Mouse (Mus musculus) embryonic fibroblast, embryonic 13.5 days (primary cell): ENCODE data around the gene Slc6a17. TPM values are rescaled to one million over a fixed set of nuclear protein-coding genes. Genes with fewer than 3 reads are reported as not detected.

Experiments
- H3K27ac ChIP-seq: 2 replicates; pipeline ENCODE4 v1.5.1; 2012; ENCODE audit warnings: low read length, control low read depth, inconsistent platforms; ENCODE audit not compliant: insufficient read depth
- H3K4me1 ChIP-seq: 2 replicates; pipeline ENCODE4 v1.6.1; 2011; ENCODE audit warnings: low read length; ENCODE audit not compliant: control insufficient read depth, insufficient read depth
- H3K4me3 ChIP-seq: 2 replicates; pipeline ENCODE4 v1.5.1; 2011; ENCODE audit warnings: mild to moderate bottlenecking, control low read depth, low read length; ENCODE audit not compliant: insufficient read depth
- CTCF ChIP-seq: IDR thresholded peaks from 2 replicates; pipeline ENCODE4 v1.5.1; 2011; ENCODE audit warnings: mild to moderate bottlenecking, control low read depth, low read length, moderate library complexity, borderline replicate concordance; ENCODE audit not compliant: insufficient read depth
- POLR2A ChIP-seq: IDR thresholded peaks from 2 replicates; pipeline ENCODE4 v1.6.1; 2011; ENCODE audit warnings: low read depth, mild to moderate bottlenecking, control low read depth, low read length, moderate library complexity
- polyA plus RNA-seq: library from polyadenylated mRNA; stranded (reverse); fragments of >200 nt; gene quantifications from 2 replicates; pipeline ENCODE4 v1.2.4, GENCODE M21; 2011; ENCODE audit warnings: low read depth; ENCODE audit not compliant: missing spikeins, insufficient read length

The Slc6a17 gene
- polyA plus RNA-seq = 10.4 and 10.9 TPM in 2 replicates

- TF ChIP-seq CTCF (no peak), POLR2A (0 out of 2 replicates have a peak, but pooled peaks have one; percentile 43)
- Histone ChIP-seq H3K4me1 (no peaks in the 10 kb centered on the region), H3K4me3 (peak within 1 kb of the TSS; percentile 43), H3K27ac (no peak within 1 kb of the TSS)
Observed at GRCm38 (mm10) chr3:107517631-107518108, at the start of gene Slc6a17. Gene Slc6a17, minus strand, starts transcription at chr3:107518018.

DNA sequence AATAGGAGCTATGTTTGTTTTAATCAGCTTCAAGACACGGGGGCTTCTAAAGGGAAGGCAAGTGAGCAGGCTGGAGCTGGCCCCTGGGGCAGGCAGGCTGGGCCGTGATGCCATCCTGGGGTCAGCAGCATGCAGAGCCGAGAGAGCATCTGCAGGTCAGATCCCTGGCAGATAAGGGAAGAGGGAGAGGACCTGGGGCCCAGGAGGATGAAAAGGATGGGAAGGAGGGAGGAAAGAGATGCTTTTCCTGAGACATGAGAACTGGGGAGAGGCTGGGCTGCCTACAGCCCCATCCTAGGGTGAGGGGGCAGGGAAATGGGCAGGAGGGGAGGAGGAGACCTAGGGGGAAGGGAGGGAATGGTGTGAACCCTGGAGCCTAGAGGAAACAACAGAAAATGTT, 47.5 kb upstream of the Slc6a17 start:
- Histone ChIP-seq H3K27ac (no peak overlapping the region), H3K4me3 (no peak overlapping the region), H3K4me1 (no peaks in the 10 kb centered on the region; the same call in 1 of the 2 replicates)
- TF ChIP-seq CTCF = no peak
- no peak for TF ChIP-seq POLR2A

DNA sequence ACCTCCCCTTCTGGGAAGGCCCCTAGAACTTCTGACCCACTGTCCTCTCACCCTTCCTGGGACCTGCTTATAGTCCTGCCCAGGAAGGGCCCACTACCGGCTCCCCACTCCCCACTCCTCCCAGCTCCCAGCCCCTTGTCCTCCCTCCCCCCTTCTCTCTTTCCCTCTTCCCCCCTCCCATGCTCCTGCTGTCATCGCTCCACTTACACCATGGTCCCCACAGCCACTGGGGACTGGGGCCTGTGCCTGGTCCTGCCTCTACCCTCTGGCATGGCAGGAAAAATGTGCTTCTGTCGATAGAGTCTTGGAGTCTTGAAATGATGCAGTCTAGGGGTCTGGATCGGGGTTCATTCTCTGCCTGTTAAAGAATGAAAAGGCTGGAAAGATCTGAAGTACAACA, 46.1 kb upstream of the Slc6a17 start:
- no peaks in the 10 kb centered on the region; the same call in 1 of the 2 replicates for H3K4me1 ChIP-seq
- no peak for TF ChIP-seq CTCF
- TF ChIP-seq POLR2A = no peak
- no peak overlapping the region for H3K27ac ChIP-seq
- no peak overlapping the region for H3K4me3 ChIP-seq

DNA sequence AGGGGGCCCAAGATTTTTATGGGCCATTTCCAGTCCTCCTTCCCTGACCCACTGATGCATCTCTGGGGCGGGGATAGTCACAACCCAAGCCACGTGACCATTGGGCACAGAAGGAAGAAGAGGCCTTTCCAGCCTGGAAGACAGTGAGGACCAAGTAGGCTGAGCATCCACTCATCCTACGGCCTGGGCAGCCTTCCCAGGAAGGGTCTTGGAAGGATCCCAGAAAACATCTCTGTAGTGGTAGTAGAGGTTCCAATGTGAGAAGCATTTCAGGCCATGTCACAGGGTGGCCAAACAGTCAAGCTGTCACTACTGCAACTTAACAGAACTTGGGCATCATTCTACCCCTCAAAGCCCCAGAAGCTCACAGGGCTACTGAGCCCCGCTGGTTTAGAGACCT, 44.8 kb upstream of the Slc6a17 start:
- TF ChIP-seq CTCF (no peak), POLR2A (no peak)
- Histone ChIP-seq H3K4me1 (no peaks in the 10 kb centered on the region), H3K4me3 (no peak overlapping the region), H3K27ac (no peak overlapping the region)

- Histone ChIP-seq H3K27ac (no peak overlapping the region), H3K4me3 (no peak overlapping the region)
- TF ChIP-seq CTCF (no peak), POLR2A (no peak)
Observed at GRCm38 (mm10) chr3:107562104-107562503, 44.3 kb upstream of the Slc6a17 start.

DNA sequence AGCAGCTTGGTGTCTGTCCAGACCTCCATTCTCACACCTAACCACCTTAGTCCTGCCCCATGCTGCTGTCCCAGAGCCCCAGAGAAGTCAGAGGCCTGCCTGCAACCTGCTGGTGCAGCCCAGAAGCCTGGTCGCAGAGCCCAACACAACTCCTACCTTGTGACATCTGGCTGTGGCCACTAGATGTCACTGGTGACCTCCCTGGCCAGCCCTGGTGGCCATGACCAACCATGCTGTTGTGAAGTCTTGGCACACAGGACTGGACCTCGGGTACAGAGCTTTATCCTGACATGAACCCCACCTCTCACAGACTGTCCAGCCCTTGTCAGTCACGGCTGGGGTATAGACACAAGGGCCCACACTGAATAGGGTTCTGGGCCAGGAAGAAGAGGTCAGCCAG, 41.4 kb upstream of the Slc6a17 start:
- Histone ChIP-seq H3K27ac (no peak overlapping the region), H3K4me1 (no peaks in the 10 kb centered on the region), H3K4me3 (no peak overlapping the region)
- peak; percentile 96 for TF ChIP-seq CTCF
- TF ChIP-seq POLR2A = no peak

More at GRCm38 (mm10) chr3:107562104-107562503, 44.3 kb upstream of the Slc6a17 start:
- no peaks in the 10 kb centered on the region for H3K4me1 ChIP-seq

DNA sequence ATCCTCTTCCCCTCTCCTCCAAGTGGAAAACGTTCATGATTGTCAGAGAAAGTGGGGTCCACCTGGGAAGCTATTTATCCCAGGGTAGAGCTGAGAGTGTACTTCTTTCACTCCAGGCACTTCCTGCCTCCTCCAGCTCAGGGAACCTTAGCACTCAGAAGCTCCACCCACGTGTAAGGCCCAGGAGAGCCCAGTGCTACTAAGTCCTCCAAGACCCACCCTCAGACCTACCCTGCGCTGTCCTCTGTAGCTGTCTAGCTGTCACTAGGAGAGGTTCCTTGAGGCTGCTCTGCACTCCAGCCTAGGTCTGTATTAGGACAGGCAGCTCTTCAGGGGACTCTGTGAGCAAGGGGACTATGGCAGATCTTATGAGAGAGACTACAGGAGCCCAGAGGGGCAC, 40.9 kb upstream of the Slc6a17 start:
- H3K4me1 ChIP-seq = no peaks in the 10 kb centered on the region
- no peak overlapping the region for H3K4me3 ChIP-seq
- TF ChIP-seq CTCF (no peak), POLR2A (no peak)
- H3K27ac ChIP-seq = no peak overlapping the region

DNA sequence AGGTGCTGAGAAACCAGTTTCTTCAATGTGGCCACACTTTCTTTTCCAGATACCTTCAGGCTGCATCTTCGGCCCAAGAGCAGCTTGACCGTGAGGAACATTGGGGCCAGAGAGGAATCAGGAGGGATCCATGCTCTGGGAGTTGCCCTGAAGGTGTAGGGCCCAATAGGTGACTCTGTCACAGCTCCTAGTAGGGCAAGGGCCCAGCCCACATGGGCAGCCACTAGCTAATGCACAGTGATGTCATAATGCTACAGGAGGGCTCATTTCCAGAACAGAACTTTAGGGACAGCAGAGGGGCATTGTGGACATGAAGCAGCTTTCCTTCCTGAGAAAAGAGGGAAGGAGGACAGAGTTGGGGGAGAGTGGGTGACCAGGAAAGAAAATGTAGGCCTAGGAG, 37.0 kb upstream of the Slc6a17 start, which contains the start of gene Ubl4b:
Gene Ubl4b, minus strand, starts transcription at position 232 of the 400 bp plus-strand sequence.
- no peaks in the 10 kb centered on the region for H3K4me1 ChIP-seq
- no peak within 1 kb of the TSS for H3K4me3 ChIP-seq
- TF ChIP-seq CTCF (no peak), POLR2A (no peak)
- H3K27ac ChIP-seq = no peak within 1 kb of the TSS

- Histone ChIP-seq H3K4me3 (no peak overlapping the region), H3K27ac (no peak overlapping the region), H3K4me1 (no peaks in the 10 kb centered on the region)
- TF ChIP-seq POLR2A = no peak
- peak; percentile 75 for TF ChIP-seq CTCF
Observed at GRCm38 (mm10) chr3:107550409-107551049, 32.7 kb upstream of the Slc6a17 start.

- H3K4me1 ChIP-seq = peaks cover 5% of the 10 kb centered on the region
- H3K4me3 ChIP-seq = no peak overlapping the region
- no peak overlapping the region for H3K27ac ChIP-seq
- TF ChIP-seq POLR2A = no peak
- TF ChIP-seq CTCF = no peak
Observed at GRCm38 (mm10) chr3:107546956-107547355, 29.1 kb upstream of the Slc6a17 start.
